Mouse (Mus musculus) neural tube, embryonic 15.5 days (tissue): ENCODE data around the gene Wwox. TPM values are rescaled to one million over a fixed set of nuclear protein-coding genes. Genes with fewer than 3 reads are reported as not detected.

ENCODE experiments used
- ATAC-seq: fragments of 200-750 bp; cut with Nextera tagmentation; 2 replicates; pipeline ENCODE4 v1.8.0; 2017; ENCODE audit warnings: mild to moderate bottlenecking, moderate TSS enrichment, moderate library complexity; ENCODE audit not compliant: low FRiP score
- H3K27ac ChIP-seq: fragments of 300-500 bp; sonication (generic); replicated peaks from 2 replicates; pipeline ENCODE4 v1.5.1; 2015; ENCODE audit warnings: mild to moderate bottlenecking, inconsistent platforms
- H3K27me3 ChIP-seq: fragments of 300-500 bp; sonication (generic); replicated peaks from 2 replicates; pipeline ENCODE4 v1.6.1; 2015; ENCODE audit warnings: inconsistent platforms
- H3K36me3 ChIP-seq: fragments of 300-500 bp; sonication (generic); 2 replicates; pipeline ENCODE4 v1.6.1; 2015; ENCODE audit warnings: inconsistent platforms
- H3K4me1 ChIP-seq: fragments of 300-500 bp; sonication (generic); 2 replicates; pipeline ENCODE4 v1.6.1; 2015; ENCODE audit warnings: inconsistent platforms
- H3K4me2 ChIP-seq: fragments of 300-500 bp; sonication (generic); 2 replicates; pipeline ENCODE4 v1.6.1; 2015; ENCODE audit warnings: inconsistent platforms, mild to moderate bottlenecking, moderate library complexity
- H3K4me3 ChIP-seq: fragments of 300-500 bp; sonication (generic); replicated peaks from 2 replicates; pipeline ENCODE4 v1.5.1; 2015; ENCODE audit warnings: mild to moderate bottlenecking, inconsistent platforms
- H3K9ac ChIP-seq: fragments of 300-500 bp; sonication (generic); replicated peaks from 2 replicates; pipeline ENCODE4 v1.6.1; 2015; ENCODE audit warnings: mild to moderate bottlenecking, inconsistent platforms
- H3K9me3 ChIP-seq: fragments of 300-500 bp; sonication (generic); replicated peaks from 2 replicates; pipeline ENCODE4 v1.6.1; 2016; ENCODE audit warnings: inconsistent platforms
- WGBS: fragments of 180-500 bp; shearing (Covaris S2); methylation state at CpG from one replicate; pipeline ENCODE4 v1.1.7; 2015; ENCODE audit warnings: mixed read lengths; 5-methylcytosine and 5-hydroxymethylcytosine counted together
- polyA plus RNA-seq: library from polyadenylated mRNA; unstranded; fragments of >200 nt; fragmentation: Nextera tagmentation; extraction: Ambion mirVana; gene quantifications from 2 replicates; pipeline ENCODE4 v1.2.1, GENCODE M21; 2015

The Wwox gene
- polyA plus RNA-seq, 1 experiment from 2014 or later = 12.9 TPM

GRCm38 (mm10) chr8:114605651-114606050 lies 166.2 kb downstream of the Wwox start:
- H3K9ac ChIP-seq = no peak overlapping the region
- peaks cover 10% of the 10 kb centered on the region for H3K4me1 ChIP-seq
- H3K27me3 ChIP-seq = 0 out of 2 replicates have a peak, but pooled peaks cover 3% of the 10 kb centered on the region
- H3K9me3 ChIP-seq = no peaks in the 10 kb centered on the region
- H3K27ac ChIP-seq = no peak overlapping the region
- 86% methylated on average over 2 of the region's 2 CpGs for WGBS
- ATAC-seq = no peak
- no peaks in the 10 kb centered on the region for H3K36me3 ChIP-seq
- no peak overlapping the region for H3K4me3 ChIP-seq
- H3K4me2 ChIP-seq = no peak overlapping the region

GRCm38 (mm10) chr8:114609330-114609729 lies 169.9 kb downstream of the Wwox start:
- Histone ChIP-seq H3K36me3 (no peaks in the 10 kb centered on the region), H3K4me3 (no peak overlapping the region), H3K27me3 (no peaks in the 10 kb centered on the region), H3K9ac (no peak overlapping the region), H3K4me1 (peaks cover 3% of the 10 kb centered on the region), H3K27ac (no peak overlapping the region), H3K9me3 (no peaks in the 10 kb centered on the region), H3K4me2 (no peak overlapping the region)
- ATAC-seq = no peak
- WGBS = 99% methylated on average over 5 of the region's 5 CpGs

- Histone ChIP-seq H3K4me2 (no peak overlapping the region), H3K36me3 (no peaks in the 10 kb centered on the region), H3K27me3 (no peaks in the 10 kb centered on the region), H3K9me3 (no peaks in the 10 kb centered on the region), H3K4me3 (no peak overlapping the region), H3K4me1 (no peaks in the 10 kb centered on the region), H3K27ac (no peak overlapping the region), H3K9ac (no peak overlapping the region)
- no peak for ATAC-seq
- 84% methylated on average over 7 of the region's 7 CpGs for WGBS
Observed at GRCm38 (mm10) chr8:114611075-114611474, 171.6 kb downstream of the Wwox start.

DNA sequence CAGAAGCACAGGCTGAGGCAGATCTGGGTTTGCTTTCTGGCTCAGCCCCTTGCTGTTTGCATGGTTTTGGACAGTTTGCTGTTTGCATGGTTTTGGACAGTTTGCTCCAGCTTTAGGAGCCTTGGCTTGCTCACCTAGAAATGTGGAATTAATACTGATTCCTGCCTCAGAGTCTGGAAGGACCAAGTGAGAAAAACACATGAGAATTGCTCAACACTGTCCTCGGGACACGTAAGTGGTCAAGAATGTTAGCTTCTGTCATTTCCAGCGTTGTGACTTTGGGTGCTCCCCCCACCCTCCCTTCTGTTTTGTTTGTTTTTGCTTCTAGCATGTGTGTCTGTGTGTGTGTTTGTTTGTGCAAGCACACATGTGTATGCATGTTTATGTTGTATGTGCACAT lies 172.6 kb downstream of the Wwox start:
- H3K27me3 ChIP-seq = no peaks in the 10 kb centered on the region
- H3K4me1 ChIP-seq = no peaks in the 10 kb centered on the region
- 95% methylated on average over 3 of the region's 3 CpGs for WGBS
- H3K27ac ChIP-seq = no peak overlapping the region
- H3K4me2 ChIP-seq = no peak overlapping the region
- no peaks in the 10 kb centered on the region for H3K36me3 ChIP-seq
- no peak overlapping the region for H3K4me3 ChIP-seq
- ATAC-seq = no peak
- no peak overlapping the region for H3K9ac ChIP-seq
- H3K9me3 ChIP-seq = no peaks in the 10 kb centered on the region

- Histone ChIP-seq H3K27ac (no peak overlapping the region), H3K4me2 (no peak overlapping the region), H3K36me3 (no peaks in the 10 kb centered on the region), H3K9ac (no peak overlapping the region), H3K27me3 (no peaks in the 10 kb centered on the region), H3K4me1 (no peaks in the 10 kb centered on the region; the same call in 1 of the 2 replicates), H3K9me3 (no peaks in the 10 kb centered on the region), H3K4me3 (no peak overlapping the region)
- ATAC-seq = no peak
- WGBS = 62% methylated on average over 4 of the region's 4 CpGs
Observed at GRCm38 (mm10) chr8:114615413-114615812, 176.0 kb downstream of the Wwox start.

- Histone ChIP-seq H3K27me3 (no peaks in the 10 kb centered on the region), H3K36me3 (no peaks in the 10 kb centered on the region), H3K4me1 (no peaks in the 10 kb centered on the region; the same call in 1 of the 2 replicates), H3K9ac (no peak overlapping the region), H3K4me2 (no peak overlapping the region), H3K4me3 (no peak overlapping the region), H3K9me3 (no peaks in the 10 kb centered on the region), H3K27ac (no peak overlapping the region)
- 82% methylated on average over 6 of the region's 6 CpGs for WGBS
- no peak for ATAC-seq
Observed at GRCm38 (mm10) chr8:114615908-114616307, 176.5 kb downstream of the Wwox start.

DNA sequence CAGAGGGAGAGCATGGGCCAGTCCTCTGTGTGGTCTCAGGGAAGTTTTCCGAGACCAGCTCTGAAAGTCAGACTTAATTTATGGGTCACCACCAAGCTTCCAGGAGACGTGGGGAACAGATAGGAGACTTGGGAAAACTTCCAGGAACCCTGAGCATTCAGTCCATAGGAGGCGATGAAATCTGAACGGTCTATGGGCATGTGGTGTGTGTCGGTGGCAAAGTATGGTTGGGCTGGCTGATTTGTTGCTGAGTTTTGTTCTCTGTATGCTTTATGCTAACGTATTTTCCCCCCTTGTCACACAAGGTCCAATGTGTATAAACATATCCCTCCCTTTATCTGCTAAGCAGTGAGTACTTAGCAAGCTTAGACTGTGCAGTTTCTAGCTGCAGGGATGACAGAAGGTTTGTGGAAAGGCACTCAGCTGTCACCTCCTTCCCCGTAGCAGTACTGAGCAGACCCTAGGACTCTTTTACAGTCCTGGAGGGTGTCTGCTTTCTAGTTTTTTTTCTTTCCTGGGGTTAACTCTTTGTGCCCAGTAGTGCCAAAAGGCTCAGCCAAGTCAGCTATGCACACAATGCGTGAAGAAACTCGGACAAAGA lies 179.6 kb downstream of the Wwox start:
- Histone ChIP-seq H3K4me1 (no peaks in the 10 kb centered on the region; the same call in 1 of the 2 replicates), H3K9ac (no peak overlapping the region), H3K27ac (no peak overlapping the region), H3K27me3 (no peaks in the 10 kb centered on the region), H3K9me3 (no peaks in the 10 kb centered on the region), H3K4me2 (no peak overlapping the region), H3K36me3 (no peaks in the 10 kb centered on the region), H3K4me3 (no peak overlapping the region)
- ATAC-seq = no peak
- WGBS = 32% methylated on average over 9 of the region's 9 CpGs

DNA sequence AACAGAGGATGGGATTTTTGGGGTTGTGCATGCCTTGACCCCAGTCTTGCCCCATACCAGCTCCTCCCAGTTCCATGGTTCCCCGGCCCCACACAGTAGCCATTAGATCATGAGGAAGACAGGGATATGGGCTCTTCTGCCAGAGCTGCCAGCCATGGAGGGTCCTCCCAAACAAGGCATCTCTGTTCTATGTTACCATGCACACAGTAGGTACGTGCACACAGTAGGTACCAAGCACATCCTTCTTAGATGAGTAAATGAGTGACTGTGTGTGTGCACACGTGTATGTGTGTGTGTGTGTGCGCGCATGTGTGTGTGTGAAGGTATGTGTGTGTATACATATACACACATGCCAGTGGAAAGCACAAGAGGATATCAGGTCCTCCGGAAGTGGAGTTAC lies 185.9 kb downstream of the Wwox start:
- no peak overlapping the region for H3K9ac ChIP-seq
- 97% methylated on average over 6 of the region's 6 CpGs for WGBS

GRCm38 (mm10) chr8:114626897-114627296 lies 187.4 kb downstream of the Wwox start:
- no peak overlapping the region for H3K4me3 ChIP-seq
- no peak for ATAC-seq
- H3K36me3 ChIP-seq = no peaks in the 10 kb centered on the region
- no peaks in the 10 kb centered on the region for H3K9me3 ChIP-seq
- no peak overlapping the region for H3K27ac ChIP-seq
- H3K27me3 ChIP-seq = no peaks in the 10 kb centered on the region
- no peak overlapping the region for H3K9ac ChIP-seq
- WGBS = 78% methylated on average over 9 of the region's 9 CpGs
- H3K4me1 ChIP-seq = no peaks in the 10 kb centered on the region
- H3K4me2 ChIP-seq = no peak overlapping the region

More for the DNA sequence above, 185.9 kb downstream of the Wwox start:
- no peaks in the 10 kb centered on the region for H3K4me1 ChIP-seq
- no peaks in the 10 kb centered on the region for H3K36me3 ChIP-seq
- no peak overlapping the region for H3K27ac ChIP-seq
- no peak overlapping the region for H3K4me3 ChIP-seq
- no peaks in the 10 kb centered on the region for H3K9me3 ChIP-seq
- no peak for ATAC-seq
- no peak overlapping the region for H3K4me2 ChIP-seq
- no peaks in the 10 kb centered on the region for H3K27me3 ChIP-seq

DNA sequence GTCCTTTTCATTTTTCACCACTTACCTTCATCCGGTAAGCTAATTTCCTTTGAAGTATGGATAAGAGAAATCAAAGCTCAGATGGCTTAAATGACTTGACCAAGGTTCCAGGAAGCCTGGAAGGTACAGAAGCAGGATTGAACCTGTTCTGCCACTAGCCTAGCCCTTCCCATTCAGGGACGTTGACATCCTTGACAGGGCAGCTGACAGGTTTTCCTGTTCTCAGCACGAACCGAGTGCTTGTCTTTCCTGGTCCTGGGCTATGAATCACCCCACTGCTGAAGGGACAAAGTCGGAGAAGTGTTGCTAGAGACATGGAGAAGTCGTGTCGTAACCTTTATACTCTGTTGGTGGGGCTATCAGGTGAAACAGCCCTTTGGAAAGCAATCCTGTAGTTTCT lies 190.3 kb downstream of the Wwox start:
- Histone ChIP-seq H3K27ac (no peak overlapping the region), H3K9me3 (no peaks in the 10 kb centered on the region), H3K4me2 (no peak overlapping the region), H3K4me1 (no peaks in the 10 kb centered on the region), H3K27me3 (no peaks in the 10 kb centered on the region), H3K36me3 (no peaks in the 10 kb centered on the region), H3K4me3 (no peak overlapping the region), H3K9ac (no peak overlapping the region)
- no peak for ATAC-seq
- 88% methylated on average over 7 of the region's 7 CpGs for WGBS

- Histone ChIP-seq H3K4me2 (no peak overlapping the region), H3K4me1 (no peaks in the 10 kb centered on the region), H3K9me3 (no peaks in the 10 kb centered on the region), H3K27me3 (no peaks in the 10 kb centered on the region), H3K36me3 (no peaks in the 10 kb centered on the region), H3K4me3 (no peak overlapping the region), H3K9ac (no peak overlapping the region), H3K27ac (no peak overlapping the region)
- ATAC-seq = no peak
- WGBS = 36% methylated on average over 6 of the region's 6 CpGs
Observed at GRCm38 (mm10) chr8:114631087-114631486, 191.6 kb downstream of the Wwox start.

DNA sequence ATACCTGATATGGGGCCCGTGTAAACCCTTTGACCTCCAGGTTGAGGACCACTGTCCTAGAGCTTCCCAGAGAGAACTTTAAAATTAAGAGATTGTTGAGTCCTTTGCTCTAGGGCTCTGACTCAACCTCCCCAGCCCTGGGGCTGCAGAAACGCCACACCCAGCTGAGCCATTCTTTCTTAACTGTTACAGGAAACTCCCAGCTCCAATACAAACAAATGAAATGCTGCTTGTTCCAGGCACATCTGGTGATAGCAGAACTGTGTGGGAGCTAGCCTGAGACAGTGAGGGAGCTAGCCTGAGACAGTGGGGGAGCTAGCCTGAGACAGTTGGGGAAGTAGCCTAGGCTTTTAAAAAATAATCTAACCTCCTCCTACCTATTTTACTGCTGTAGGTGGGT lies 194.7 kb downstream of the Wwox start:
- Histone ChIP-seq H3K9me3 (no peaks in the 10 kb centered on the region), H3K9ac (no peak overlapping the region), H3K27me3 (no peaks in the 10 kb centered on the region), H3K4me3 (no peak overlapping the region), H3K27ac (no peak overlapping the region), H3K4me2 (no peak overlapping the region), H3K4me1 (no peaks in the 10 kb centered on the region), H3K36me3 (no peaks in the 10 kb centered on the region)
- 84% methylated on average over 2 of the region's 2 CpGs for WGBS
- ATAC-seq = no peak
